Mouse (Mus musculus) embryonic fibroblast, embryonic 13.5 days (primary cell): ENCODE data around the gene Orm2.
A peak's percentile ranks its signal among the peaks of the same experiment; 100 is the strongest.
"Not testable (repeated sequence)": the region's sequence is repeated elsewhere in the genome, so short reads cannot be mapped to it uniquely, and the experiment has no call there.

ENCODE experiments used
- CTCF ChIP-seq: IDR thresholded peaks from 2 replicates; pipeline ENCODE4 v1.5.1; 2011; ENCODE audit warnings: mild to moderate bottlenecking, control low read depth, low read length, moderate library complexity, borderline replicate concordance; ENCODE audit not compliant: insufficient read depth
- POLR2A ChIP-seq: IDR thresholded peaks from 2 replicates; pipeline ENCODE4 v1.6.1; 2011; ENCODE audit warnings: low read depth, mild to moderate bottlenecking, control low read depth, low read length, moderate library complexity

DNA sequence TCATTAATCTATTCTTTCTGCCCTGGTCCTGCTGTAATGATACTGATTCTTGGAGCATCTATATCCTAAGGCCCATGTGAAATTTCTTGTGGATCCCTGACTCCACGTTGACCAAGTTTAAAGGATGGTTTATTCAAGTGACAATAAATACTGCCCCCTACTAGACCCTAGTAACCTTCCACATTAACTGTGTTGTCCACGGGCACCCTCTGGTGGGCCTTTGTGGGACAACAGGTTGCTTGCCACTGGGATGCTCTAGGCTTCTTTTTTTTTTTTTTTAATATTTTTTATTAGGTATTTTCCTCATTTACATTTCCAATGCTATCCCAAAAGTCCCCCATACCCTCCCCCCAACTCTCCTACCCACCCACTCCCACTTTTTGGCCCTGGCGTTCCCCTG lies 42.7 kb upstream of the Orm2 start:
- not testable (repeated sequence) for TF ChIP-seq POLR2A
- peak; percentile 52; the same call in 1 of the 2 replicates for TF ChIP-seq CTCF
